Mouse (Mus musculus) hindbrain, embryonic 16.5 days (tissue): ENCODE data around the gene Cdc42. TPM values are rescaled to one million over a fixed set of nuclear protein-coding genes. Genes with fewer than 3 reads are reported as not detected.

Experiments used
- ATAC-seq: fragments of 200-750 bp; cut with Nextera tagmentation; 2 replicates; pipeline ENCODE4 v1.8.0; 2017; ENCODE audit warnings: moderate TSS enrichment, moderate library complexity
- H3K27ac ChIP-seq: fragments of 300-500 bp; sonication (generic); 2 replicates; pipeline ENCODE4 v1.5.1; 2014; ENCODE audit warnings: low read depth, mild to moderate bottlenecking, control low read depth, low read length, moderate library complexity
- H3K27me3 ChIP-seq: fragments of 300-500 bp; sonication (generic); replicated peaks from 2 replicates; pipeline ENCODE4 v1.6.1; 2014; ENCODE audit warnings: low read length; ENCODE audit not compliant: control insufficient read depth, insufficient read depth
- H3K36me3 ChIP-seq: fragments of 300-500 bp; sonication (generic); 2 replicates; pipeline ENCODE4 v1.6.1; 2014; ENCODE audit warnings: mild to moderate bottlenecking, low read length, moderate library complexity, mixed read lengths; ENCODE audit not compliant: control insufficient read depth, insufficient read depth
- H3K4me1 ChIP-seq: fragments of 300-500 bp; sonication (generic); 2 replicates; pipeline ENCODE4 v1.6.1; 2014; ENCODE audit warnings: low read depth, low read length; ENCODE audit not compliant: control insufficient read depth, insufficient read depth
- H3K4me2 ChIP-seq: fragments of 300-500 bp; sonication (generic); 2 replicates; pipeline ENCODE4 v1.6.1; 2014; ENCODE audit warnings: mild to moderate bottlenecking, low read length, control low read depth, moderate library complexity
- H3K4me3 ChIP-seq: fragments of 300-500 bp; sonication (generic); 2 replicates; pipeline ENCODE4 v1.5.1; 2014; ENCODE audit warnings: mild to moderate bottlenecking, low read length, control low read depth, moderate library complexity
- H3K9ac ChIP-seq: fragments of 300-500 bp; sonication (generic); 2 replicates; pipeline ENCODE4 v1.6.1; 2014; ENCODE audit warnings: low read depth, mild to moderate bottlenecking, control low read depth, low read length, moderate library complexity
- H3K9me3 ChIP-seq: fragments of 300-500 bp; sonication (generic); 2 replicates; pipeline ENCODE4 v1.6.1; 2014; ENCODE audit warnings: mild to moderate bottlenecking, low read length, moderate library complexity; ENCODE audit not compliant: control insufficient read depth
- WGBS: fragments of 180-500 bp; shearing (Covaris S2); extraction: QIAGEN DNeasy Blood & Tissue Kit; methylation state at CpG from one replicate; pipeline ENCODE4 v1.1.7; 2014; 5-methylcytosine and 5-hydroxymethylcytosine counted together
- polyA plus RNA-seq: library from polyadenylated mRNA; unstranded; fragments of >200 nt; fragmentation: Nextera tagmentation; extraction: Ambion mirVana; gene quantifications from 2 replicates; pipeline ENCODE4 v1.2.1, GENCODE M21; 2015

The Cdc42 gene
- polyA plus RNA-seq, 1 experiment from 2014 or later, result 1,060 TPM

- peaks cover 11% of the 10 kb centered on the region for H3K4me1 ChIP-seq
- ATAC-seq, result peak; percentile 98
- under 1% methylated on average over 46 of the region's 46 CpGs for WGBS
- H3K36me3 ChIP-seq, result no peaks in the 10 kb centered on the region
- H3K27ac ChIP-seq, result peak overlapping the region; percentile 90
- H3K4me2 ChIP-seq, result peak overlapping the region; percentile 92
- H3K27me3 ChIP-seq, result no peaks in the 10 kb centered on the region
- peak overlapping the region; percentile 72 for H3K4me3 ChIP-seq
- H3K9ac ChIP-seq, result peak overlapping the region; percentile 80
- H3K9me3 ChIP-seq, result no peaks in the 10 kb centered on the region
These were observed 30.7 kb upstream of the Cdc42 start for GRCm38 (mm10) chr4:137388059-137388794.

GRCm38 (mm10) chr4:137387482-137388058 lies 30.1 kb upstream of the Cdc42 start:
- H3K4me3 ChIP-seq, result peak overlapping the region; percentile 72
- no peaks in the 10 kb centered on the region for H3K36me3 ChIP-seq
- H3K4me1 ChIP-seq, result peaks cover 11% of the 10 kb centered on the region
- peak overlapping the region; percentile 80 for H3K9ac ChIP-seq
- peak overlapping the region; percentile 92 for H3K4me2 ChIP-seq
- 0% methylated on average over 20 of the region's 20 CpGs for WGBS
- no peaks in the 10 kb centered on the region for H3K27me3 ChIP-seq
- no peak for ATAC-seq
- H3K27ac ChIP-seq, result peak overlapping the region; percentile 90
- H3K9me3 ChIP-seq, result no peaks in the 10 kb centered on the region

- no peak overlapping the region for H3K4me3 ChIP-seq
- H3K4me1 ChIP-seq, result peaks cover 4% of the 10 kb centered on the region; the same call in 1 of the 2 replicates
- no peaks in the 10 kb centered on the region for H3K9me3 ChIP-seq
- H3K27ac ChIP-seq, result no peak overlapping the region
- H3K36me3 ChIP-seq, result no peaks in the 10 kb centered on the region
- H3K27me3 ChIP-seq, result no peaks in the 10 kb centered on the region
- WGBS, result 33% methylated on average over 15 of the region's 16 CpGs
- peak overlapping the region; percentile 1; the same call in 1 of the 2 replicates for H3K4me2 ChIP-seq
- ATAC-seq, result no peak
- no peak overlapping the region for H3K9ac ChIP-seq
These were observed 23.4 kb upstream of the Cdc42 start for GRCm38 (mm10) chr4:137380702-137381605.

GRCm38 (mm10) chr4:137379713-137380255 lies 22.3 kb upstream of the Cdc42 start:
- H3K27ac ChIP-seq, result no peak overlapping the region
- H3K36me3 ChIP-seq, result no peaks in the 10 kb centered on the region
- H3K27me3 ChIP-seq, result no peaks in the 10 kb centered on the region
- peaks cover 4% of the 10 kb centered on the region; the same call in 1 of the 2 replicates for H3K4me1 ChIP-seq
- WGBS, result 93% methylated on average over 10 of the region's 10 CpGs
- ATAC-seq, result no peak
- no peak overlapping the region for H3K9ac ChIP-seq
- H3K9me3 ChIP-seq, result no peaks in the 10 kb centered on the region
- no peak overlapping the region for H3K4me3 ChIP-seq
- H3K4me2 ChIP-seq, result no peak overlapping the region

- Histone ChIP-seq H3K4me3 (no peak overlapping the region), H3K27me3 (no peaks in the 10 kb centered on the region), H3K4me1 (peaks cover 4% of the 10 kb centered on the region; the same call in 1 of the 2 replicates), H3K36me3 (no peaks in the 10 kb centered on the region), H3K9ac (no peak overlapping the region), H3K27ac (no peak overlapping the region), H3K9me3 (no peaks in the 10 kb centered on the region), H3K4me2 (no peak overlapping the region)
- no peak for ATAC-seq
- WGBS, result 89% methylated on average over 3 of the region's 3 CpGs
These were observed 21.6 kb upstream of the Cdc42 start for GRCm38 (mm10) chr4:137379085-137379484.

GRCm38 (mm10) chr4:137377526-137378304 lies 20.2 kb upstream of the Cdc42 start:
- no peaks in the 10 kb centered on the region for H3K9me3 ChIP-seq
- H3K27ac ChIP-seq, result no peak overlapping the region
- no peak overlapping the region for H3K4me2 ChIP-seq
- no peak for ATAC-seq
- WGBS, result 78% methylated on average over 4 of the region's 4 CpGs
- peaks cover 4% of the 10 kb centered on the region; the same call in 1 of the 2 replicates for H3K4me1 ChIP-seq
- H3K27me3 ChIP-seq, result no peaks in the 10 kb centered on the region
- H3K36me3 ChIP-seq, result no peaks in the 10 kb centered on the region
- no peak overlapping the region for H3K4me3 ChIP-seq
- no peak overlapping the region for H3K9ac ChIP-seq

GRCm38 (mm10) chr4:137376778-137377177 lies 19.3 kb upstream of the Cdc42 start:
- 79% methylated on average over 2 of the region's 2 CpGs for WGBS
- H3K27me3 ChIP-seq, result no peaks in the 10 kb centered on the region
- H3K4me2 ChIP-seq, result no peak overlapping the region
- no peak overlapping the region for H3K9ac ChIP-seq
- no peak for ATAC-seq
- no peaks in the 10 kb centered on the region for H3K36me3 ChIP-seq
- H3K9me3 ChIP-seq, result no peaks in the 10 kb centered on the region
- peaks cover 4% of the 10 kb centered on the region; the same call in 1 of the 2 replicates for H3K4me1 ChIP-seq
- H3K4me3 ChIP-seq, result no peak overlapping the region
- no peak overlapping the region for H3K27ac ChIP-seq
